Mouse (Mus musculus) liver, postnatal 0 days (tissue): ENCODE results near the gene Agrp.

Experiments used
- CTCF ChIP-seq: sonication (generic); IDR thresholded peaks from 2 replicates; pipeline ENCODE4 v1.5.1; 2016; ENCODE audit warnings: antibody characterized with exemption, low read depth
- EP300 ChIP-seq: IDR thresholded peaks from 2 replicates; pipeline ENCODE4 v1.6.1; 2016; ENCODE audit warnings: antibody characterized with exemption, low read depth, mild to moderate bottlenecking

DNA sequence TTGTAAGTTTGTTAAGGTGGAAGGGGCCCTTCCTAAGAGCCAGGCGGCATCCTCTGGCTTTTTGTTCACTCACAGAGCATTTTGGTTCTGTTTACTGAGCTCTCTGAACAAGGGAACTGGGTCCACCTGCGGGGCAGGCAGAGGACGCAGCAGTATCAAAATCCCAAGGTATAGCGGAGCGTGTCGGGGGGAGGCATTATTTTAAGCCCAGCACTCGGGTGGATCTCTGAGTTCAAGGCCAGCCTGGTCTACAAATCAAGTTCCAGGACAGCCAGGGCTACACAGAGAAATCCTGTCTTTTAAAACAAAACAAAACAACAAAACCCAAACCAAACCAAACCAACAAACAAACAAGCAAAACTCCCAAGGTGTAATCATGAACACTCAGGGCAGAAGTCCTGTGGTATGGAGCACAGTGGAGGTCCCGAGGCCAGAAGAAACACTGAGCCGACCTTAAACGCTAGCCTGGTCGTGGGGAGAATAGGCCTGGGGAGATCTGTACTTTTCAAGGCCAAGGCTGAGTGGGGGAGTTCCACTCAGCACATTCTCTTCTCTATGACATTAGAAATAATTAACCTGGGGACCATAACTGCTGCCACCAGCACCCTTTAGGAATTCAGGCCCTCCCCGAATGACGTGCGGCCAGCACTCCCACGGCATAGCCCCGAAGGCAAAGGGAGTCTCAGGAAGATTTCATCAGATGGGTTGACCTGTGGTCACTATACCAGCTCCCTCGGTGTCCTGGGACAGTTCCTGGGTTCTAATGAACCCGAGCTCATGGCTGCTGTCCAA is 42.5 kb downstream of the Agrp start:
- TF ChIP-seq CTCF, result no peak
- TF ChIP-seq EP300, result no peak
